Mouse (Mus musculus): ENCODE results near the gene Rpl34. TPM values are rescaled to one million over a fixed set of nuclear protein-coding genes. Genes with fewer than 3 reads are reported as not detected.

The Rpl34 gene
- polyA plus RNA-seq, 1 experiment from 2014 or later: 825 TPM

- DNase-seq (ENCODE audit: low spot score): peak; percentile 55
- Histone ChIP-seq H3K9ac (ENCODE audit: low read length) (peak overlapping the region; percentile 98), H3K4me2 (replicated peaks; ENCODE audit: low read depth) (peak overlapping the region; percentile 68), H3K9me3 (ENCODE audit: control insufficient read depth, low read length) (no peaks in the 10 kb centered on the region), H3K4me1 (replicated peaks; ENCODE audit: control insufficient read depth, insufficient read depth) (no peaks in the 10 kb centered on the region), H3K4me3 (ENCODE audit: low read depth, low read length) (peak overlapping the region; percentile 97), H3K36me3 (ENCODE audit: control insufficient read depth, insufficient read depth, low read length) (peaks cover 26% of the 10 kb centered on the region), H3K27ac (replicated peaks) (peak overlapping the region; percentile 93), H3K27me3 (ENCODE audit: control insufficient read depth, insufficient read depth, low read length) (no peaks in the 10 kb centered on the region)
- WGBS: under 1% methylated on average over 58 of the region's 58 CpGs
- TF ChIP-seq EP300 (optimal IDR thresholded peaks at IDR 0.05) (no peak), CTCF (IDR thresholded peaks at IDR 0.05; ENCODE audit: low read depth) (peak; percentile 57)
- peak; percentile 73 for ATAC-seq (ENCODE audit: low FRiP score, low TSS enrichment)
These were observed 568 bp downstream of the Rpl34 start for GRCm38 (mm10) chr3:130729472-130730188.

DNA sequence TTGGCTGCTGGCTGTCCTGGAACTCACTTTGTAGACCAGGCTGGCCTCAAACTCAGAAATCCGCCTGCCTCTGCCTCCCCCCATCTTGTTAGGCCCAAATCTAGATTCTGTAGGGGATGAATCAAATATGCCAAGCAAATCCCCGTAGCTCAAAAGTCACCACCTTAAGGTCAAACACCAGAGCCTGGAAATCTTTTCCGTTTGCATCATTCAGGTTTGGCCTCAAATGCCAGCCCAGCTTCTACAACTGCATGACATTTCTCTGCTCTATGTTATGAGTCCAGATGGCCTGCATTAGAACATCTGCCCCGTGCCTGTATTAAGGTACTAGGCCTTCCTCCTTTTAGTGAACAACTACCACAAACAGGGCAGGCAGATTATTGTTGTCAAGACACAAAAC, 2.5 kb downstream of the Rpl34 start:
- Histone ChIP-seq H3K9ac (ENCODE audit: low read length) (no peak overlapping the region), H3K4me3 (ENCODE audit: low read depth, low read length) (no peak overlapping the region)

DNA sequence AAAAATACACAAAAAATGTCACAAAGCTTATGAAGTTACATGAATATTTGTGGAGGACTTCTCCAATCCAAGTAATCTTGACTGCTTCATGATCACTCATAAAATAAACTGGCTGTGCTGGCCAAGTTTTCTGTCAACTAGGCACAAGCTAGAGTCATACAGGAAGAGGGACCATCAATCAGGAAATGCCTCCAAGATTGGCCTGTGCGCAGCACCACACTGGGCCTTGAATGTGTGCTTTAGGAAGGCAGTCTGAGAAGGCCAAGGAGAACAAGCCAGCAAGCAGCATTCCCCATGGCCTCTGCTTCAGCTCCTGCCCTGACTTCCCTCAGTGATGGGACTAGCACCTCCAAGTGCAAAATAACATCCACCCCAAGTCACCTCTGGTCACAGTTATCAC, 3.2 kb downstream of the Rpl34 start:
- Histone ChIP-seq H3K4me3 (ENCODE audit: low read depth, low read length) (no peak overlapping the region), H3K9ac (ENCODE audit: low read length) (no peak overlapping the region), H3K27ac (replicated peaks) (no peak overlapping the region), H3K36me3 (ENCODE audit: control insufficient read depth, insufficient read depth, low read length) (peaks cover 26% of the 10 kb centered on the region), H3K4me1 (replicated peaks; ENCODE audit: control insufficient read depth, insufficient read depth) (no peaks in the 10 kb centered on the region), H3K9me3 (ENCODE audit: control insufficient read depth, low read length) (no peaks in the 10 kb centered on the region), H3K4me2 (replicated peaks; ENCODE audit: low read depth) (no peak overlapping the region), H3K27me3 (ENCODE audit: control insufficient read depth, insufficient read depth, low read length) (no peaks in the 10 kb centered on the region)
- TF ChIP-seq EP300 (optimal IDR thresholded peaks at IDR 0.05) (no peak), CTCF (IDR thresholded peaks at IDR 0.05; ENCODE audit: low read depth) (no peak)
- ATAC-seq (ENCODE audit: low FRiP score, low TSS enrichment) (no peak), DNase-seq (ENCODE audit: low spot score) (no peak)
- WGBS: 71% methylated on average over 1 of the region's 1 CpGs

More for the DNA sequence above, 2.5 kb downstream of the Rpl34 start:
- Histone ChIP-seq H3K27me3 (ENCODE audit: control insufficient read depth, insufficient read depth, low read length) (no peaks in the 10 kb centered on the region), H3K27ac (replicated peaks) (no peak overlapping the region), H3K4me1 (replicated peaks; ENCODE audit: control insufficient read depth, insufficient read depth) (no peaks in the 10 kb centered on the region), H3K36me3 (ENCODE audit: control insufficient read depth, insufficient read depth, low read length) (peaks cover 26% of the 10 kb centered on the region), H3K4me2 (replicated peaks; ENCODE audit: low read depth) (no peak overlapping the region), H3K9me3 (ENCODE audit: control insufficient read depth, low read length) (no peaks in the 10 kb centered on the region)
- WGBS: 69% methylated on average over 4 of the region's 4 CpGs
- ATAC-seq (ENCODE audit: low FRiP score, low TSS enrichment): no peak
- no peak for DNase-seq (ENCODE audit: low spot score)
- TF ChIP-seq CTCF (IDR thresholded peaks at IDR 0.05; ENCODE audit: low read depth) (no peak), EP300 (optimal IDR thresholded peaks at IDR 0.05) (no peak)

DNA sequence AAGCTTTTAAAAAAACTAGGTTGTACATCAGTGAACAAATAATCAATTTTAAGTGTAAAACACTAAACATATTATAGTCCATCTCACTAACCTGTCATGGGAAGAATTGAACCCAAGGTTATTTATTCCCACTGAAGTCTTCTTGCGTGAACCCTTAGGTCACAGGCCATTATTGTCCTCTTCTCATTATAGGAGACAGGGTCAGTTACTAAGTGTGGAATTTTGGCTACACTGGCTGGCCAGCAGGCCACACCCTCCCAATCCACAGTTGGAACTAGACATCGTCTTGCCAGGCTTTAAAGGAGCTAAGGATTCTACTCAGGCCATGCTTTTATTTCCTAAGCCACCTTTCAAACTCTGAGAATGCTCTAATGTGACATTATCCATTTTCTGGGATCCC, 4.5 kb downstream of the Rpl34 start:
- Histone ChIP-seq H3K9me3 (ENCODE audit: control insufficient read depth, low read length) (no peaks in the 10 kb centered on the region), H3K9ac (ENCODE audit: low read length) (no peak overlapping the region), H3K27ac (replicated peaks) (no peak overlapping the region), H3K36me3 (ENCODE audit: control insufficient read depth, insufficient read depth, low read length) (peaks cover 26% of the 10 kb centered on the region), H3K4me1 (replicated peaks; ENCODE audit: control insufficient read depth, insufficient read depth) (no peaks in the 10 kb centered on the region), H3K27me3 (ENCODE audit: control insufficient read depth, insufficient read depth, low read length) (no peaks in the 10 kb centered on the region), H3K4me3 (ENCODE audit: low read depth, low read length) (no peak overlapping the region), H3K4me2 (replicated peaks; ENCODE audit: low read depth) (no peak overlapping the region)
- no peak for DNase-seq (ENCODE audit: low spot score)
- TF ChIP-seq CTCF (IDR thresholded peaks at IDR 0.05; ENCODE audit: low read depth): no peak
- no peak for ATAC-seq (ENCODE audit: low FRiP score, low TSS enrichment)
- WGBS: 74% methylated on average over 2 of the region's 2 CpGs

DNA sequence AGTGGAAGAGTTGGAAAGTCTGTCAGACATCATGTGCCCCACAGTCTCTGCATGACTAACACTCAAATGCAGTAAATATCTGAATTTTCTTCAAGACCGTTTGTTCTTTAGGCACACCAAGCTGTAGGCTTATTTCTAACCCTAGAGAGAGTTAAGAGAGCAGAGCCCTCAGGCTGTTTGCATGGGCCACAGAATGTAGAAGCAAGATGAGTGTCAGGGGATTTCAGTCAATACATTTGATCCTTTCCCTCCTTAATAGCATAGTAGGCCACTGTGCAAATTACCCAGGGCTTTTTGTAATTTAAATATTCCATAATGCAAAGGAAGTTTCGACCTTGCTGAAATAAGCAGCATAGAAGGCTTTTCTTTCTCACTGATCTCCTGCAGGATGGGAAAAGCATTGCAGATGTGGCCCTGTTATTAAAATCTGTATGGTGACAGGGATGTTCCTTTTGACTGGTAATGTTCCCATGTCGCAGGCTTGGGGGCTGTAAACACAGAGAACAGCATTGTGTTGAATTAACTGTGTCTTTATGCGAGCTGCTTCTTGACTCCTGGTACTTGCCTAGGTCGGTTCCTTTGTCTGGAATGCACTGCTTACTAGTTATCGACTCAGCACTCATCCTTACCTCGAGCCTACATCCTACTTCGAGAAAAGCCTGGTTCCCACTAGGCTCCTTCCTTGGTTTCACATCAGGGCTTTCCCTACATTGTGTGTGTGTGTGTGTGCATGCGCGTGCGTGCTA, 7.3 kb downstream of the Rpl34 start:
- ATAC-seq (ENCODE audit: low FRiP score, low TSS enrichment) (no peak), DNase-seq (ENCODE audit: low spot score) (no peak)
- no peak overlapping the region for H3K27ac ChIP-seq (replicated peaks)
- H3K9me3 ChIP-seq (ENCODE audit: control insufficient read depth, low read length): no peaks in the 10 kb centered on the region
- H3K9ac ChIP-seq (ENCODE audit: low read length): no peak overlapping the region
- no peaks in the 10 kb centered on the region for H3K27me3 ChIP-seq (ENCODE audit: control insufficient read depth, insufficient read depth, low read length)
- peaks cover 20% of the 10 kb centered on the region for H3K36me3 ChIP-seq (ENCODE audit: control insufficient read depth, insufficient read depth, low read length)
- WGBS: 67% methylated on average over 11 of the region's 11 CpGs
- no peaks in the 10 kb centered on the region for H3K4me1 ChIP-seq (replicated peaks; ENCODE audit: control insufficient read depth, insufficient read depth)
- TF ChIP-seq EP300 (optimal IDR thresholded peaks at IDR 0.05) (no peak), CTCF (IDR thresholded peaks at IDR 0.05; ENCODE audit: low read depth) (no peak)
- no peak overlapping the region for H3K4me2 ChIP-seq (replicated peaks; ENCODE audit: low read depth)
- H3K4me3 ChIP-seq (ENCODE audit: low read depth, low read length): no peak overlapping the region

GRCm38 (mm10) chr3:130720225-130720624, 10.0 kb downstream of the Rpl34 start:
- no peak for DNase-seq (ENCODE audit: low spot score)

More at GRCm38 (mm10) chr3:130720225-130720624, 10.0 kb downstream of the Rpl34 start:
- Histone ChIP-seq H3K4me1 (replicated peaks; ENCODE audit: control insufficient read depth, insufficient read depth) (no peaks in the 10 kb centered on the region), H3K27me3 (ENCODE audit: control insufficient read depth, insufficient read depth, low read length) (no peaks in the 10 kb centered on the region), H3K27ac (replicated peaks) (no peak overlapping the region), H3K9ac (ENCODE audit: low read length) (no peak overlapping the region), H3K36me3 (ENCODE audit: control insufficient read depth, insufficient read depth, low read length) (no peaks in the 10 kb centered on the region), H3K9me3 (ENCODE audit: control insufficient read depth, low read length) (no peaks in the 10 kb centered on the region), H3K4me2 (replicated peaks; ENCODE audit: low read depth) (no peak overlapping the region), H3K4me3 (ENCODE audit: low read depth, low read length) (no peak overlapping the region)
- WGBS: 80% methylated on average over 4 of the region's 4 CpGs
- ATAC-seq (ENCODE audit: low FRiP score, low TSS enrichment): no peak
- no peak for TF ChIP-seq EP300 (optimal IDR thresholded peaks at IDR 0.05)
- TF ChIP-seq CTCF (IDR thresholded peaks at IDR 0.05; ENCODE audit: low read depth): no peak

Data from stomach, postnatal 0 days (tissue).